Mouse (Mus musculus) erythroblast, adult 5-6 weeks (primary cell): ENCODE measurements around the gene Adamts12. TPM values are rescaled to one million over a fixed set of nuclear protein-coding genes. Genes with fewer than 3 reads are reported as not detected.

Experiments
- ATAC-seq: replicated peaks from 2 replicates; pipeline ENCODE4 v1.8.0; 2016; ENCODE audit warnings: moderate number of reproducible peaks, mild to moderate bottlenecking, moderate TSS enrichment, inconsistent platforms; ENCODE audit not compliant: poor library complexity, low FRiP score, severe bottlenecking
- total RNA-seq, 2 experiments: library from RNA; stranded (forward) in 1 of 2; stranded (reverse) in 1 of 2; fragments of 150-400 nt in 1 of 2; fragments of 200-764, 138-1000 nt in 1 of 2; gene quantifications; 2 replicates each; pipeline versions ENCODE4 v1.2.3 to v1.2.4; 2015 to 2017; ENCODE audit warnings: low replicate concordance in 2 of 2

Adamts12 gene
- total RNA-seq, 2 experiments from 2014 or later: not detected

- no peak for ATAC-seq
Measured at GRCm38 (mm10) chr15:11067891-11068290, 3.3 kb downstream of the Adamts12 start.

- ATAC-seq: no peak
Measured at GRCm38 (mm10) chr15:11075726-11076361, 11.3 kb downstream of the Adamts12 start.

GRCm38 (mm10) chr15:11082961-11083569 lies 18.5 kb downstream of the Adamts12 start:
- no peak for ATAC-seq

GRCm38 (mm10) chr15:11083678-11084077 lies 19.1 kb downstream of the Adamts12 start:
- no peak for ATAC-seq

GRCm38 (mm10) chr15:11084241-11084992 lies 19.8 kb downstream of the Adamts12 start:
- ATAC-seq: no peak

- ATAC-seq: no peak
Measured at GRCm38 (mm10) chr15:11084993-11085365, 20.4 kb downstream of the Adamts12 start.

GRCm38 (mm10) chr15:11089494-11089893 lies 24.9 kb downstream of the Adamts12 start:
- ATAC-seq: no peak

- no peak for ATAC-seq
Measured at GRCm38 (mm10) chr15:11095566-11095965, 31.0 kb downstream of the Adamts12 start.

GRCm38 (mm10) chr15:11097967-11098702 lies 33.5 kb downstream of the Adamts12 start:
- ATAC-seq: no peak

GRCm38 (mm10) chr15:11098940-11099339 lies 34.4 kb downstream of the Adamts12 start:
- ATAC-seq: no peak

GRCm38 (mm10) chr15:11100917-11101316 lies 36.3 kb downstream of the Adamts12 start:
- no peak for ATAC-seq

GRCm38 (mm10) chr15:11105101-11105500 lies 40.5 kb downstream of the Adamts12 start:
- no peak for ATAC-seq

- ATAC-seq: no peak
Measured at GRCm38 (mm10) chr15:11107376-11107775, 42.8 kb downstream of the Adamts12 start.

GRCm38 (mm10) chr15:11114631-11115197 lies 50.1 kb downstream of the Adamts12 start:
- no peak for ATAC-seq

GRCm38 (mm10) chr15:11116303-11116702 lies 51.7 kb downstream of the Adamts12 start:
- ATAC-seq: no peak

GRCm38 (mm10) chr15:11116853-11117252 lies 52.3 kb downstream of the Adamts12 start:
- no peak for ATAC-seq

GRCm38 (mm10) chr15:11118371-11118770 lies 53.8 kb downstream of the Adamts12 start:
- ATAC-seq: no peak

- ATAC-seq: no peak
Measured at GRCm38 (mm10) chr15:11121721-11122120, 57.1 kb downstream of the Adamts12 start.

GRCm38 (mm10) chr15:11125361-11125760 lies 60.8 kb downstream of the Adamts12 start:
- ATAC-seq: no peak

GRCm38 (mm10) chr15:11128457-11128856 lies 63.9 kb downstream of the Adamts12 start:
- no peak for ATAC-seq
